Mouse (Mus musculus) left cerebral cortex, adult 11 months (tissue): ENCODE measurements at regions not wholly inside any gene's neighbourhood (a gene's known extent, or its start where the extent isn't known, plus 50 kb on each side); places are given as distances from the start of the nearest gene placed in this dataset.
"Not testable (repeated sequence)": the region's sequence is repeated elsewhere in the genome, so short reads cannot be mapped to it uniquely, and the experiment has no call there.

Source experiments
- DNase-seq: peaks from one replicate; pipeline ENCODE4 v3.0.0; 2022; ENCODE audit warnings: low spot score

DNA sequence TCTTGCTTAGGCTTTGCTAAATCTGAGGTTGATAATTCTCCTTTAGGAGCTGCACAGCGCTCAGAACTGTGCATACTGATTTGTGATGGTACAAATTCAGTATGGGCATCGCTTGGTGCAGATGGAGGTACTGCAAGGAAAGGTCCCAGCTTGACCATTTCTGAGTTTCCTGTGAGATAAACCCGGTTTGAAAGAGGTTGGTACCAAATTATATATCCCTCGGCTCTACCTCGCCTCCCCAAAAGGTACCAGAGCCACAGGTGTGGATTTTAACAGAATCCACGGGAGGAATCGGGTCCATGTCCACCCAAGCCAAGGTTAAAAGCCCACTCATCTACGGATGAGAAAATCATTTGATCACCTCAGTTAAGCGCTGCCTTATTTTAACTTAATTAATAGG is 172.5 kb upstream of the Zfp808 start:
- not testable (repeated sequence) for DNase-seq

- DNase-seq = not testable (repeated sequence)
These were observed 150.8 kb upstream of the Zfp808 start for GRCm38 (mm10) chr13:61978856-61979255.

- not testable (repeated sequence) for DNase-seq
These were observed 133.2 kb upstream of the Zfp808 start for GRCm38 (mm10) chr13:61996519-61996918.

- not testable (repeated sequence) for DNase-seq
These were observed 130.9 kb upstream of the Zfp808 start for GRCm38 (mm10) chr13:61998803-61999202.

GRCm38 (mm10) chr13:62007321-62007720 is 122.4 kb upstream of the Zfp808 start:
- DNase-seq = not testable (repeated sequence)

GRCm38 (mm10) chr13:62015424-62016167 is 114.1 kb upstream of the Zfp808 start:
- DNase-seq = peak; percentile 8

- DNase-seq = not testable (repeated sequence)
These were observed 113.6 kb upstream of the Zfp808 start for GRCm38 (mm10) chr13:62016168-62016502.

GRCm38 (mm10) chr13:62037646-62038045 is 92.0 kb upstream of the Zfp808 start:
- not testable (repeated sequence) for DNase-seq

DNA sequence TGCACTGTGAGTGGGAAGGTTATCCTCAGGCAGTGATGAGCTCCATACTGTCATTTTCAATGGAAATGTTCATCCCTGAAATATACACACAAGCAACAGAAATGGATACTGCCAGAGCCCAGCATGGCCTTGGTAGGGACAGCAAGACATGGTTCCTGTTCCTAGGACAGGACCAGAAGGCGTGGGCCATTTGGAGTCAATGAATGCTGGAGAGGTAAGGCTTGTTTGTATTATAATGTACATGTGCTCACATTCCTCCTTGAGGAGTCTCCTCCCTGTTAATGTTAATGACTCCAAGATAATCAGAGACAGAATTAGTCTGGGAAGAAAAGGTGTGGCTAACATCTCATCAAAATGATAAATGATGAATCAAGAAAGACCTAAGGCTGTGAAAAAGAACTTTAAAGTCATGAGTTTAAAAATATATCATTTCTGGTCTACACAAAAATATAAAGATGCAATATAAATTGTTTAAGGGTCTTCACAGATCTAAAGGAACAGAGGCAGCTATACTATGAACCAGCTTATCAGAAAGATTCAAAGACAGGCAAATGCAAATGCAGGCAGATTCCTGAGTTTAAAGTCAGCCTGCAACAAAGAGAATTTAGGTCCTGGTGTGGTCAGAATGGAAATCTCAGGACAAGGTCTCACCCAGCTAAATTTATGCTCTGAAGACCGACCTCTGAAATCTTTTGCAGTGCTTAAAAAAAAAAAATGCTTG is 51.6 kb upstream of the Zfp808 start:
- not testable (repeated sequence) for DNase-seq

DNA sequence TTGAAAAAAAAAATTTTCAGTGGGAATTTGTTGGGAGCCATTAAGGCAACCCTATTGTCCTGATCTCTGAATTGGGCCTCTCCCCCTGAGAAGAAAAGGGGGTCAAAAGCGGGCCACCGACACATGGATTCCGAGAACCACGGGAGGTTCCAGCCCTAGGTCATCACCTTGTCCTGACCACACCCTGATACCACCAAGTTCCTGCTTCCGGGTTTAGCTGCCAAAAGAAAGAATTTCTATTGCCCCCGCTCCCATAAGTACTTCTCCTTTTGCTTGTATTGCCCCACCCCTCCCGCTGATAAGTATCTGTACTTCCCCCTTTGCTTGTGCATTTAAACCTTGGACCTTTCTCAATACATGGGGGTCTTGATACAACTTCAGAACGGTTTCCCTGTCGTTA is 50.8 kb upstream of the Zfp808 start:
- DNase-seq = not testable (repeated sequence)
